Mouse (Mus musculus) NIH3T3 (cell line): ENCODE measurements around the gene Gm13212.
"Not testable (repeated sequence)": the region's sequence is repeated elsewhere in the genome, so short reads cannot be mapped to it uniquely, and the experiment has no call there.

Experiments
- DNase-seq: peaks from one replicate; pipeline ENCODE4 v3.0.0-alpha.2; 2012; ENCODE audit warnings: low read depth

Gene Gm13212

DNA sequence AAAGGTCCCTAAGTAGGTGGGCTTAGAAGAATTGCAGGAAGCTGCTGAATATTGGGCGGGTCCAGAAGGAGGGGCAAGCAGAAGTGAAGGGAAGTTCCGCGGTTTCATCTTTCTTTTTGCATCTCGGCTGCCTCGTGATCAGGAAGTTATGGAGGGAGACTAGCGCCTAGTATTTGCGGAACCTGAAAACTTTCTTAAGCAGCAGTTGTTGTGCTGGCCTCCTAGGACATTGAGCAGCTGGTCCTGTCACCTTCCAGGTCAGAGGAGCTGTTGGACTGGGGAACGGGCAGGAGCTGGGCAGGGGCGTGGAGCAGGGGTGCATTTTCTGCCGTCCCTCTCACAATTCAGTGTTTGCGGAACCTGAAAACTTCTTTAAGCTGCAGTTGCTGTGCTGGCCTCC, at the start of gene Gm13212:
TSS of gene Gm13212 (plus strand) at position 89 of the 400 bp plus-strand sequence.
- peak; percentile 72 for DNase-seq

- not testable (repeated sequence) for DNase-seq
Measured at GRCm38 (mm10) chr4:145543861-145544260, 41.1 kb upstream of the Gm13212 start.

DNA sequence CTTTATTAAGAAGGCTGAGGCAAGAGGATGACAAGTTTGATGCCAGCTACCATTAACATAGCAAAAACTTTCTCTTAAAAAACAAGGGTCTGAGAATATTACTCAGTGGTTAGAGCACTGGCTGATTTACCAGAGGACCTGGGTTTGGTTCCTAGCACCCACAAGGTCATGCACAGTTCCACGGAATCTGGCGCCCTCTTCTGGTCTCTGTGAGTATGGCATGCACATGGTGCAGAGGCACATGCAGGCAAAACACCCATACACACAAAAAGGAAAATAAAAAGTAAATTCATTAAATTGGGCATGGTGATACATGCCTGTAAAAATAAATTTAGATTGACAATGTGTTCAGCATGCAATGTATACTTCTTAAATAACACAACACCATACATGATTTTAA, 39.9 kb upstream of the Gm13212 start:
- DNase-seq: not testable (repeated sequence)

DNA sequence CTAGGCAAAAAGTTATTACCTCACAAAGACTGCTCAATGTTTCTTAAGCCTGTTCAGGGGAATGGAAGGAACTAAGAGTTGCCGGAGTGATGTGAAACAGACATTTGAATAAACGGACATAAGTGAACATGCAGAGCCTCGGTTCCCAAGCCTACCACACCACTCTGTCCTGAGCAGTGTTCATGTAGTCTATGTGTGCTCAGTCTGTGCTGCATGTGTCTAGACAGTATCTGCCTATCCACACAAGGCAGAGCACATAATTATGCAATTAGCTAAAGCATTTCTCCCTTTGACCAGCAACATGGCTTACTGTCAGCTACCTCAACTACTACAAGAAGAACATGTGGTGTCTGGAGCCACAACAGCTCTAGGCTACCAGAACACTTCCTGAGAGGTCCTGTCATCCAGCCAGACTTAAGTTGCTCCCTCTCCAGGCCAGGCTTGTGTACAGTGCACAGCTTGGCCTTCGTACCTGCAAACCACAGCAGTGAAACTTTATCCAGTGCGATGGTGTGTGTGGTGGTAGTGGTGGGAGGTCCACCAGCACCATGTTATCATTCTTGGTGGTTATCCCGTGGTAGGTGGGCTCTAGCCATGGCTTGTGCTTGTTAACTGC, 39.1 kb upstream of the Gm13212 start:
- not testable (repeated sequence) for DNase-seq

GRCm38 (mm10) chr4:145546477-145546876, 38.5 kb upstream of the Gm13212 start:
- DNase-seq: not testable (repeated sequence)

DNA sequence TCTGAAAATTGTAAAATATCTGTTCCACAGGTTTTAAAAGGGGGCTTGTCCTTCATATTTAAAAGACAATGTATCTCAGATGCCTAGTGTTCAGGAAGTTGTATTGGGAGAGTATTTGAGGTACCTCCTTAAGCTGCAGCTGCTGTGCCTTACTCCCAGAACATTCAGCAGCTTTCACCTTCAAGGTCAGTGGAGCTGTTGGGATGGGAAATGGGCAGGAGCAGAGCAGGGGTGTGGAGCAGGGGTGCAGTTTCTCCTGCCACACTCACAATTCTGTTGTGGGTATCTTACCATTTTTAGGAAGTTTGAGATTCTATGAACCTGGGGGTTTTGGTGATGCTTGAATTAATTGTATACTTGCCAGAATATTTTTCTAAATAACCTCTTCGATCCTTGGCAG, 28.3 kb upstream of the Gm13212 start:
- no peak for DNase-seq

DNA sequence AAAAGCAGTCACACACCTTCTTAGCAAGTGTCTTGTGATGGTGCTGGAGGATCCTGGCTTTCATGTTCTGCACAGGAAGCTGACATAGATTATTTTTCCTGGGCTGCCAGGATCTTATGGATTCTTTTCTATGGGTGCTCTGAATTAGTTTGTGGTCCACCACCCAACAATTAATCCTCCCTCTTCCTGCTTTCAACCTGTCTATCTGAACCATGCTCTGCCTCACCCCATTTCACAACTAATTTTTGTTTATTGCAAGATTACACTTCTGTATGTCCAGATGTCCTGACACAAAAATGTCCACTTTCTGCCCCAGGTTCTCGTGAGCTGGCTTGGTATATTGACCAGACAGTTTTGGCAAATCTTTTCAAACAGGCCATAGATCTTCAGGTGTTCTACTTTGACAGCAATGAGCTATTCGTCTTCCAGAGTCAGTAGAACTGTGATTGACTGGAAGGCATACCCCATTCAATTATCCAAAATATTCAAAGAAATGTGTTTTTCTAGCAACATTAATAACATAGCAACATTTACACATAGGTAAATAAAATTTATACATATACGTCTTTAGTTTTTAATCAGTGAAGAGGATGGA, 25.4 kb upstream of the Gm13212 start:
- DNase-seq: no peak

DNA sequence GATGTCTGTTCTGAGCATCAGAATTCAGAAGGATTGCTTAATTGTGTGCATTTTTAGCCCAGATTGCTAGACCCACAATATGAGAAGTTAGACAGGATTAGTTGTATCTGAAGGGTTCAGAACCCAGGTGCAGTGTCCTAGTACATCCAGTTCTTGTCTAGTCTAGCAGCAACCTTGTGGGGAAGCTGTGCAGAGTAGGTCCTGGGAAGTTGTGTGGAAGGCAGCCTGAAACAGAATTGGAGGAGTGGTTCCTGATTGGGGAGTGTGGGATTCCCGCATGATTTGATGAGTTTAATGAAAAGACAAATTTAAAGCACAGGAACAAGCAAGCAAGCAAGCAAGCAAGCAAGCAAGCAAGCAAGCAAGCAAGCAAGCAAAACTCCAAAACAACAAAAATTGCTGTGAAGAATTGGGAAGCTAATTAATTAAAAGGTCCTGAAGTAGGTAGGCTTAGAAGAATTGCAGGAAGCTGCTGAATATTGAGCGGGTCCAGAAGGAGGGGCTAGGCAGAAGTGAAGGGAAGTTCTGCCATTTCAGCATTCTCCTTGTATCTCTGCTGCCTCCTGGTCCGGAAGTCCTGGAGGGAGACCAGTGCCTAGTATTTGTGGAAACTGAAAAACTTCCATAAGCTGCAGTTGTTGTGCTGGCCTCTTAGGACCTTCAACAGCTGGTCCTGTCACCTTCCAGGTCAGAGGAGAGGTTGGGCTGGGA, 20.7 kb upstream of the Gm13212 start:
- peak; percentile 36 for DNase-seq

- not testable (repeated sequence) for DNase-seq
Measured at GRCm38 (mm10) chr4:145570461-145570860, 14.5 kb upstream of the Gm13212 start.

DNA sequence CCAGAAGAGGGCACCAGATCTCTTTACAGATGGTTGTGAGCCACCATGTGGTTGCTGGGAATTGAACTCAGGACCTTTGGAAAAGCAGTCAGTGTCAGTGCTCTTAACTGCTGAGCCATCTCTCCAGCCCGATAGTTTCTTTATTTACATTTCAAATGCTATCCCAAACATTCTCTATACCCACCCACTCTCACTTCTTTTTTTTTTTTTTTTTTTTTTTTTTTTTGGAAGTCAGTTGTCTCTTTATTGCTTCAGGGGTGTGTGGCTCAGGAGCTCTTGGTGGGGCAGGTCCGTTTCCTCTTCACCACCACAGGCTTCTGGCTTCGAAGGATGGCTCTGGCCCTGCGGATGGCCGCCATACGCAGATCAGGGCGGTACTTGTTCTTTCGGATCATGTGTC, 8.3 kb upstream of the Gm13212 start:
- DNase-seq: not testable (repeated sequence)

GRCm38 (mm10) chr4:145580333-145580732, 4.6 kb upstream of the Gm13212 start:
- not testable (repeated sequence) for DNase-seq

DNA sequence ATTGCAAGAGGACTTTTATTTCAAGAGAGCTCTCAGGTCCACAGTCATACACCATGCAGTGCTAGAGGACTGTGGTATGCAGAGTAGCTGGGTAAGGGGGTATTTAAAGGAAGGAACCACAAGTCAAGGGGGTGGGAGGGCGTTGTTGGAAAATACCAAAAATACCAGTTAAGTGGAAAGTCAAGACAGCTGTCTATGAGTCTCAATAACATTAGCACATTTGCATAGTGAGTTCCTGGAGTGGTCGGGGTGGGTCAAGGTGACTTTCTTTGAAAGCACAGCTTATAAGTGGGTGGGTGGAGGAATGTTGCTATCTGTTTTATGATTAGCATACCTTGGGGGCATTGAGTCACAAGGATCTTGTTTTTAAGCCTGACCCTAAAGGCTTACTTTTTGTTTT, 1.1 kb downstream of the Gm13212 start:
- not testable (repeated sequence) for DNase-seq

DNA sequence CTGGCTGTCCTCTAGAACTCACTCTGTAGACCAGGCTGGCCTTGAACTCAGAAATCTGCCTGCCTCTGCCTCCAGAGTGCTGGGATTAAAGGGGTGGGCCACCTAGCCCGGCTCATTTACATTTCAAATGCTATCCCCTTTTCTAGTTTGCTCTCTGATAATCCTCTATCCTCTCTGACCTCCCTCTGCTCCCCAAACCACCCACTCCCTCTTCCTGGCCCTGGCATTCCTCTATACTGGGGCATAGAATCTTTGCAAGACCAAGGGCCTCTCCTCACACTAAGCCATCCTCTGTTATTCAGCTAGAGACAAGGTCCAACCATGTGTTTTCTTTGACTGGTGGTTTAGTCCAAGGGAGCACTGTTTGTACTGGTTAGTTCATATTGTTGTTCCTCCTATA, 9.2 kb downstream of the Gm13212 start:
- DNase-seq: not testable (repeated sequence)

- not testable (repeated sequence) for DNase-seq
Measured at GRCm38 (mm10) chr4:145594798-145595197, 9.8 kb downstream of the Gm13212 start.

DNA sequence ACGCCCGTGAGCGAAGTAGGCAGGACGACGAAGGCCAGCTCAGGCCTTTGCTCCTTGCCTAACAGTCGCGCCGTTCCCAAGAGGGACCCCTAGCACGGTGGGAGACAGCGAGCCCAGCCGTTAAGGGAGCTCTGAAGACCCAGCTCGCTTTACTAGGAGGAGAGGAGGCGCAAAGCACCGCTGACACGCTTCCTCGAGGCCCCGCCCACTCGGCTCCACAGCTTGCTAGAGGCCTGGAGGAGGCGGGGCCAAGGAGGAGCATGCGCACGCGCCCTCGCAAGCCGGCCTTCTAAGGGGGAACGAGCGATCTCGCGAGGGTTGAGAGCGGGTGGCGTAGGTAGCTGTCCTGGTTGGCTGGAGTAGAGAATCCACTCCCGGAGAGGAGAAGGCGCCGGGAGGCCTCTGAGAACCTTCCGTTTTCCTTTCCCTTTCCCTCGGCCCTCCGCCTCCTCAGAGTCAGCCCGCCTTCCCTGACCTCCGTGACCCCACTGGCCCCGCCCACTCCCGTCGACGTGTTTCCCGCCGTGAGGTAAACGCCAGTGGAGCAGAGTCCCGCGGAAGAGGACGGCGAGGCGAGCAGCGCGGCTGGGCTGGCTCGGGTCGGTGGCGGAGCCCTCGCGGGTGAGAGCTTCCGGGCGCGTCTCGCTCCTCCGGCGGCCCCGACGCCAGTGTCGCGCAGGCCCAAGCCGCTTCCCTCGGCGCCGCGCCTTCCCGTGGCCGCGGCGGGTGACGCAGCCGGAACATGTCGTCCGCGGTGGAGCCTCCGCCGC, 55.6 kb downstream of the Gm13212 start:
- not testable (repeated sequence) for DNase-seq

GRCm38 (mm10) chr4:145670385-145670784, 85.4 kb downstream of the Gm13212 start, which contains the start of gene Zfp980:
Gene Zfp980 (plus strand): TSS chr4:145670685.
- DNase-seq: not testable (repeated sequence)

DNA sequence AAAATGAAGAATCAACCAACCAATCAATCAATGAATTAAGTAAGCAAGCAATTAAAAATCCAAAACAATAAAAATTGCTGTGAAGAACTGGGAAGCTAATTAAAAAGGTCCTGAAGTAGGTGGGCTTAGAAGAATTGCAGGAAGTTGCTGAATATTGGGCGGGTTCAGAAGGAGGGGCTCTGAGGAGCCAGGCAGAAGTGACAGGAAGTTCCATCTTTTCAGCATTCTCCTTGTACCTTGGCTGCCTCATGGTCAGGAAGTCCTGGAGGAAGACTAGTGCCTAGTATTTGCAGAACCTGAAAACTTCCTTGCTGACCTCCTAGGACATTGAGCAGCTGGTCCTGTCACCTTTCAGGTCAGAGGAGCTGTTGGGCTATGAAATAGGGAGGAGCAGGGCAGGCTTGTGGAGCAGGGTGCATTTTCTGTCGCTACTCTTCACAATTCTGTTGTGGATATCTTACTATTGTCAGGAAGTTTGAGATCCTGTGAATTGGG, 89.4 kb downstream of the Gm13212 start:
- DNase-seq: not testable (repeated sequence)
